Mouse (Mus musculus): Measurements from ENCODE around the gene P2ry6.

Gene P2ry6

GRCm38 (mm10) chr7:100911246-100911770 lies 63.1 kb downstream of the P2ry6 start:
- no peak for DNase-seq

GRCm38 (mm10) chr7:100908567-100908966 lies 65.9 kb downstream of the P2ry6 start:
- DNase-seq = peak; percentile 55 to 63

GRCm38 (mm10) chr7:100908061-100908460 lies 66.4 kb downstream of the P2ry6 start:
- DNase-seq = peak in 1 of 2 experiments; percentile 46

GRCm38 (mm10) chr7:100907231-100907630 lies 67.2 kb downstream of the P2ry6 start:
- peak; percentile 88 to 91 for DNase-seq

- peak; percentile 63 to 77 for DNase-seq
Measured at GRCm38 (mm10) chr7:100906029-100906789, 68.2 kb downstream of the P2ry6 start.

GRCm38 (mm10) chr7:100905037-100905436 lies 69.4 kb downstream of the P2ry6 start:
- peak in 1 of 2 experiments; percentile 42 for DNase-seq

GRCm38 (mm10) chr7:100904612-100905011 lies 69.8 kb downstream of the P2ry6 start:
- DNase-seq = no peak

- DNase-seq = peak in 1 of 2 experiments; percentile 57
Measured at GRCm38 (mm10) chr7:100902451-100903137, 71.9 kb downstream of the P2ry6 start.

- no peak for DNase-seq
Measured at GRCm38 (mm10) chr7:100897828-100898227, 76.6 kb downstream of the P2ry6 start.

- peak in 1 of 2 experiments; percentile 35 for DNase-seq
Measured at GRCm38 (mm10) chr7:100894833-100895226, 79.6 kb downstream of the P2ry6 start.

GRCm38 (mm10) chr7:100894057-100894832 lies 80.2 kb downstream of the P2ry6 start:
- peak; percentile 53 to 59 for DNase-seq

- DNase-seq = peak; percentile 65 to 70
Measured at GRCm38 (mm10) chr7:100893249-100894056, 81.0 kb downstream of the P2ry6 start.

Measured in cerebellum, postnatal 10 days (tissue).